Mouse (Mus musculus): Measurements from ENCODE around the gene Olfr766-ps1.
A peak's percentile ranks its signal among the peaks of the same experiment; 100 is the strongest.
"Not testable (repeated sequence)": the region's sequence is repeated elsewhere in the genome, so short reads cannot be mapped to it uniquely, and the experiment has no call there.

Olfr766-ps1 gene

GRCm38 (mm10) chr10:129068877-129069276 is at the start of gene Olfr766-ps1:
Olfr766-ps1 (minus strand) TSS chr10:129068977.
- no peak for DNase-seq

GRCm38 (mm10) chr10:129117761-129118160 is 49.0 kb upstream of the Olfr766-ps1 start, which contains the start of gene Olfr769:
Olfr769 (minus strand) TSS chr10:129117861.
- no peak for DNase-seq

- DNase-seq, result no peak
Measured at GRCm38 (mm10) chr10:129115146-129115545, 46.4 kb upstream of the Olfr766-ps1 start.

DNA sequence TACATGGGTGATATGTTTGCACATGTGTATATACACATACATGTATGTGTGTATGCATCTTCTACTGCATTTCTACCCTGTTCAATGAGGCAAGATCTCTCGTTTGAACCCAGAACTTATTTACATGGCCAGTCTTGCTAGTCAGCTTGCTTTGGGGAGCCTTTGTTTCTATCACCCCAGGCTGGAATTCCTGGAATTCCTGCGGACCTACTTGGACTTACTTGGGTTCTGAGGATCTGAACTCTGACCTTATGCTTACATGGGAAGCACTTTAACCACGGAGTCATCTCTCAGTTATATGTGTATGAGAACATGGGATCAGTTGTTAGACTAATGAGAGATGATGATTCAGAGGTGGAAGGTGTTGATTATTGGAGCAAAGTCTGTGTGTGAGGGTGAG is 32.5 kb upstream of the Olfr766-ps1 start:
- DNase-seq, result no peak

GRCm38 (mm10) chr10:129099275-129099674 is 30.5 kb upstream of the Olfr766-ps1 start, which contains the start of gene Olfr768:
Olfr768 (minus strand) TSS chr10:129099375.
- DNase-seq, result no peak

DNA sequence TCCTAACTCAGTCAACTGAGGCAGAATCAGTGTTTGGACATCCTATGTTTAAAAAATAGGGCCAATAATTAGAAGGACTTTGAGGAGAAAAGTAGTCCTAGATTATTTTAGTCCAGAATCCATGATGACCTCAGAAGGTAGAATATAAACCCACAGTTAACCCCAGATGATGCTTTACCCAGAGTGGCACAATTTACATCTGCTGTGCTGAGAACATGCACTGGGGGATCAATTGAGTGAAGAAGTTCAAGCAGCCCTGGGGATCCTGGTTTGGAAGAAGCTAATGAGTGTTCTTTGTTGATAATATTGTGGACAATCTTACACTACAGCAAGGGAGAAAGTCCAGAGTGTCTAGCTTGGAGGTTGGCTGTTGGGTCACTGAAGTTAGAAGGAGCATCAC is 14.0 kb upstream of the Olfr766-ps1 start, which contains the start of gene Olfr767:
Gene Olfr767 (minus strand): TSS at position 101 of the 400 bp plus-strand sequence.
- DNase-seq, result not testable (repeated sequence)

- DNase-seq, result not testable (repeated sequence)
Measured at GRCm38 (mm10) chr10:129049898-129050297, 18.9 kb downstream of the Olfr766-ps1 start, which contains the start of gene Olfr765. Olfr765 (minus strand) TSS chr10:129049998.

GRCm38 (mm10) chr10:129039796-129040195 is 29.0 kb downstream of the Olfr766-ps1 start, which contains the start of gene Olfr764-ps1:
Olfr764-ps1 (minus strand) TSS chr10:129039896.
- DNase-seq, result peak; percentile 43

DNA sequence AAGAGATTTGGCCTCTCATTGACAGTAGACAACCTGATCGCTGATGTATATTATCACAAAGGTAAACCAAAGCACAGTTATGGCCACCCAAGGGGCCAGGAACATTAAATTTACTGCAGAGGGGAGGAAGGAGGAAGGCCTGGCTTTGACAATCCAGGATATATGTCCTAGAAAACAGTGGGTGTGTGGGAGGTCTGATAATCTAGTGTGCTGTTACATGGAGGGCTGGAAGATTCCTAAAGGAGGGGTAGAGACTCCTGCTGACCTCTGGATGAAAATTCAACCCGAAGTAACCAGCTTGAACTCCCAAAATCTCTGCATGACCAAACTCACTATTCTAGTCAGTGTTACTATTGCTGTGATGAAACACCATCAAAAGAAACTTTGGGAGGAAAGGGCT is 40.4 kb downstream of the Olfr766-ps1 start:
- DNase-seq, result no peak

GRCm38 (mm10) chr10:129026018-129026662 is 42.6 kb downstream of the Olfr766-ps1 start:
- DNase-seq, result no peak

DNA sequence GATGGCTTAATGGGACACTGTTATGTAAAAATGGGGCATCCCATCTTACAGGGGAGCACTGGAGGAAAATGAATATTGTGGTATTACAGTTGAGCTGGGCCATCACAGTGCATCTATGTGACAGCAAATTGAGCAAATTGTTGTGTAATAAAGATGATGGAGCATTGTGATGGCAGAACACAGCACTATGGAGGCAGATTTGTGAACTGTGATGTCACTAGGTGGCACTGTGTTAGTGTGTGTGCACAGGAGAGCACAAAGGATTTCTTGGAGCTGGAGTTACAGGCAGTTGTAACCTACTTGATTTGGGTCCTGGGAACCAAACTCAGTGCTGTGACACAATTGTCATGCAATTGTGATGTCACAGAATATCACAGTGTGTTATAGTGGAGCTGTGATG is 45.5 kb downstream of the Olfr766-ps1 start:
- DNase-seq, result no peak

GRCm38 (mm10) chr10:129014477-129014876 is 54.3 kb downstream of the Olfr766-ps1 start:
- DNase-seq, result no peak
